Mouse (Mus musculus) left cerebral cortex, adult 2 months (tissue): ENCODE results near the gene Mgrn1. TPM values are rescaled to one million over a fixed set of nuclear protein-coding genes. Genes with fewer than 3 reads are reported as not detected.

Experiments used
- DNase-seq, 2 experiments: peaks; one replicate each; pipeline ENCODE4 v3.0.0; 2021 to 2022; ENCODE audit warnings: low spot score in 2 of 2, mixed read lengths in 1 of 2; ENCODE audit errors: extremely low spot score in 1 of 2
- H3K27ac ChIP-seq: fragments of 200-600 bp; 2 replicates; pipeline ENCODE4 v1.8.1; 2022
- H3K4me3 ChIP-seq: fragments of 200-600 bp; 2 replicates; pipeline ENCODE4 v1.8.1; 2022
- CTCF ChIP-seq: fragments of 200-600 bp; IDR thresholded peaks from 2 replicates; pipeline ENCODE4 v1.8.1; 2022; ENCODE audit warnings: antibody characterized with exemption, mild to moderate bottlenecking, moderate library complexity
- intact Hi-C: fragments of 180-260 bp; cut with DNase I; formaldehyde crosslinking; loops from one replicate; pipeline ENCODE4 v1.15.1; 2025
- long read RNA-seq, 2 experiments: library from polyadenylated mRNA; stranded (forward); transcript quantifications; one replicate each; pipeline ENCODE4 v2.0.0; 2021; ENCODE audit warnings: borderline mapping rate in 2 of 2
- total RNA-seq, 2 experiments: library from RNA; stranded (reverse); gene quantifications; 2 replicates each; pipeline ENCODE4 v1.2.3; 2021

The Mgrn1 gene
- total RNA-seq: 100 to 1,000 TPM; 208 to 211 TPM
- long read RNA-seq, experiment 1, transcript Mgrn1-201 (16 exons, 3,095 nt): minor isoform, 36 of 354 reads
- long read RNA-seq, experiment 1, transcript Mgrn1-203 (17 exons, 2,250 nt): minor isoform, 23 of 354 reads
- long read RNA-seq, experiment 1, transcript Mgrn1-202 (17 exons, 3,138 nt): major isoform, 188 of 354 reads
- long read RNA-seq, experiment 1, partial matches to known transcripts: 21 of 354 reads
- long read RNA-seq, experiment 1, other reads (novel, unspliced or antisense): 86 of 354 reads
- long read RNA-seq, experiment 2, transcript Mgrn1-201 (16 exons, 3,095 nt): minor isoform, 42 of 305 reads
- long read RNA-seq, experiment 2, transcript Mgrn1-203 (17 exons, 2,250 nt): minor isoform, 20 of 305 reads
- long read RNA-seq, experiment 2, transcript Mgrn1-202 (17 exons, 3,138 nt): major isoform, 126 of 305 reads
- long read RNA-seq, experiment 2, partial matches to known transcripts: 21 of 305 reads
- long read RNA-seq, experiment 2, other reads (novel, unspliced or antisense): 95 of 305 reads

GRCm38 (mm10) chr16:4885760-4886689, at the start of gene Mgrn1:
TSS of gene Mgrn1 (plus strand) at chr16:4886249.
- peak within 1 kb of the TSS; percentile 82 for H3K4me3 ChIP-seq
- intact Hi-C loops: loop anchor here (2.0 kb wide), 1 partner anchor 27 kb away; no protein-coding TSS in a partner anchor
- no peak; the same call in 1 of the 2 replicates for TF ChIP-seq CTCF
- DNase-seq: peak; percentile 74 to 83
- H3K27ac ChIP-seq: peak within 1 kb of the TSS; percentile 99

- intact Hi-C loops: no loop called here
- Histone ChIP-seq H3K4me3 (no peak overlapping the region), H3K27ac (no peak overlapping the region)
- DNase-seq: no peak
- TF ChIP-seq CTCF: no peak
Measured at GRCm38 (mm10) chr16:4837631-4838030, 48.4 kb upstream of the Mgrn1 start.

DNA sequence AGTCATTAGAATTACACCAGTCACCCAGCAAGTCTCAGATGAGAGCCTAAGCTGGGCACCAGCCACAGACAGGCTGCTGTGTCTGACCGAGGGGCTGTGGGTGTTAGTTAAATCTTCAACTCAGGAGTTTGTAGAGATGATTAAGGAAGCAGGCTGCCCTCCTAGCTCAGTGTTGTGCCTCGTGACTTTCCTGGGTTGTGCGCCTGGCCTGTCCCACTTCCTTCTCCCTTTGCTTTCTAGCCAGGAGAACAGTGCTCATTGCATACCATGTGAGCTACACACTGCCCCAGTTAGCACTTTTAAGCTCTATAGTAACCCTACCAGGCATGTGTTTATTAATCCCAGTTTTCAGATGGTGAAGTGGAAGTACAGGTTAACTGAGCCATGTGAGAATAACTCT, 46.5 kb upstream of the Mgrn1 start:
- intact Hi-C loops: no loop called here
- Histone ChIP-seq H3K4me3 (no peak overlapping the region), H3K27ac (no peak overlapping the region)
- no peak for DNase-seq
- no peak for TF ChIP-seq CTCF

DNA sequence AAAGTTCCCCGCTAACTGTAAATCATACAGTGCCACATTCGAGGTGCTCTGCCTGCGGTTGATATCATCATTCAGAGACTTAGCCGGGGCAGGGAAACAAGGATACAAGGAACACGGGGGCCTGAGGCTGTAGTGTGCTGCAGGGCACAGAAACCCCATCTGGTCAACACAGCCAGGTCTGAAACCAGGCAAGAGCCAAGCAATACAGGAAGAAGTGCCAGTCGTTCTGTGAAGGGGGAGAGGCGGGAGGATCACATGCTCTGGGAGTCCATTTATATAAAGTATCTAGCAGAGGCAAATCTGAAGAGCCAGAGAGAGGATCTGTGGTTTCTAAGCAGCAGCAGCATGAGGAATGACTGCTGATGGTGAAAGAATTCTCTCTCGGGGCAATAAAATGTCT, 45.8 kb upstream of the Mgrn1 start:
- TF ChIP-seq CTCF: no peak
- Histone ChIP-seq H3K27ac (no peak overlapping the region), H3K4me3 (no peak overlapping the region)
- intact Hi-C loops: no loop called here
- no peak for DNase-seq

DNA sequence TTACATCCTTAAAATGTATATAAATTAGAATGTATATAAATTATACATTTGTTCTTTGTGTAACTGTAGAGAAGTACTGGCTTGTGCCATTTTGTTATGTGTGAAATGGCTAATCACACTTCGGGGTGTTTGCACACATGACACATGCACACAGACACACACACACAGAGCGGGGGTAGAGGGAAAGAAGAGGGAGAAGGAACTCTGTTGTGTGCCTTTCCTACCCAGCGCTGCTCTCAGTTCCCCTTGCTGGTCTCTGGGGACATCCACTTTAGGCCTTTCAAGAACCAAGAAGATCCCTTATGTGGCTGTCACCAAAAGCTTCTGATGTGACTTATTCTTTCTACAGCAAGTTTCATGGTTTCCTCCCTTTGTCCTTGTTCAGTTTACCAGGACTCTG, 39.0 kb upstream of the Mgrn1 start:
- Histone ChIP-seq H3K27ac (no peak overlapping the region), H3K4me3 (no peak overlapping the region)
- intact Hi-C loops: no loop called here
- TF ChIP-seq CTCF: no peak
- no peak for DNase-seq

- H3K27ac ChIP-seq: no peak overlapping the region
- H3K4me3 ChIP-seq: no peak overlapping the region
- intact Hi-C loops: no loop called here
- DNase-seq: no peak
- TF ChIP-seq CTCF: no peak
Measured at GRCm38 (mm10) chr16:4848090-4848489, 38.0 kb upstream of the Mgrn1 start.

- no peak overlapping the region for H3K4me3 ChIP-seq
- intact Hi-C loops: no loop called here
- no peak overlapping the region for H3K27ac ChIP-seq
- no peak for TF ChIP-seq CTCF
- no peak for DNase-seq
Measured at GRCm38 (mm10) chr16:4850361-4850760, 35.7 kb upstream of the Mgrn1 start.

DNA sequence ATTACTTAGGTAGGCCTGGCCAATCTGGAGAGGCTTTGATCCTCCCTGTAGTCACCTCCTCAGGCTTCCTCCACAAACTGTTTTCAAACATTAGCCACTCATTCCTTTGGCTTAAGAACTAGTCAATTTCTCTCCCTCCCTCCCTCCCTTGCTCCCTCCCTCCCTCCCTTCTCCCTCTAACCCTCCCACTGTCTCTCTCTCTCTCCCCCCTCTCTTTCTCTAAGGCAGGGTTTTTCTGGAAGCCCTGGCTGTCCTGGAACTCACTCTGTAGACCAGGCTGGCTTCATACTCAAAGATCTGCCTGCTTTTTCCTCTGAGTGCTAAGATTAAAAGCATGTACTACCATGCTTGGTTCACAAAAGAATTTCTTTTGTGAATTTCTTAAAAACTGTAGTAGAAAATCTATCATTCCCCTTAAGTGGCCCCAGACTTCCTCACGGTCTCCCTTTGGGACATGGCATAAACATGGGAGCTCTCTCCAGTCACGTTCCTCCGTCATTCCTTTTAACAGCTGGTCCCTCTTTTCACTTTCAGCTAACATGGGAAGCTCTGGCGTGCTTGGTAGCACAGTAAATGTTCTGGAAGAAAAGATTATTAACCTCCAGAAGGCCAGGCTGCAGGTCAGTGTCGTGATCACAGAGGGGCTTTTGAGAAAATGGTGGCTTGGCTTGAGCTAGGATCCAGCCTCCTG, 35.0 kb upstream of the Mgrn1 start:
- Histone ChIP-seq H3K4me3 (no peak overlapping the region), H3K27ac (no peak overlapping the region)
- TF ChIP-seq CTCF: no peak
- intact Hi-C loops: no loop called here
- no peak for DNase-seq

DNA sequence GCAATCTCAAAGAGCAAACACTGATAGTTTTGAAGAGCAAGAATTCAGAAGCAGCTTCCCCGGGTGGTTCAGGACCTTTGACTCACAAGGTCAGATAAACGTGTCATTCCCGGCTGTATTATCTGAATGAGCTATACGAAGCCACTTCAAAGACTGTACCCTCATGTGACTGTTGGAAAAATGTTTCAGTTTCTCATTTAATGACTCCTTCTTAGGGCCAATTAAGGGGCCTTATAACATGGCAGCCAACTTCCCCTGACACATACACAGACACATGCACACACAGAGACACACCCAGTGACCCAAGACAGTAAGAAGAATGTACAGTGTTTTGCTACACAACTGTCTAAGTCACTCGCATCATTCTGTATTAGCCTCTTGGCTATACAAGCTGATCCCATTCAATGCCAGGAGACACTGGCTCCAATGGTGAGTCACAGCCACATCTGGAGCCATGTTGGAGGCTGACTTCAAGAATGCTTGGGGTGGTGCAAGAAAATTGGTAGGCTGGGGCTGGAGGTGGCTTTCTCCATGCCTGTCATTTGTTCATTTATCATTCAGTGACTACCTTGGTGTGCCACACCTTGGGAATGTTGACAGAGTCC, 30.9 kb upstream of the Mgrn1 start:
- DNase-seq: no peak
- Histone ChIP-seq H3K4me3 (no peak overlapping the region), H3K27ac (no peak overlapping the region)
- TF ChIP-seq CTCF: no peak
- intact Hi-C loops: no loop called here

- intact Hi-C loops: loop anchor here (5.0 to 10.0 kb wide), 2 partner anchors 97 to 169 kb away; no protein-coding TSS in a partner anchor
- Histone ChIP-seq H3K27ac (no peak overlapping the region), H3K4me3 (no peak overlapping the region)
- no peak for DNase-seq
- TF ChIP-seq CTCF: peak; percentile 22
Measured at GRCm38 (mm10) chr16:4861392-4861791, 24.7 kb upstream of the Mgrn1 start.
